Mouse (Mus musculus): ENCODE measurements around the gene Asdurf. TPM values are rescaled to one million over a fixed set of nuclear protein-coding genes. Genes with fewer than 3 reads are reported as not detected.

Asdurf gene
- polyA plus RNA-seq, 1 experiment from 2014 or later: 7.9 TPM

DNA sequence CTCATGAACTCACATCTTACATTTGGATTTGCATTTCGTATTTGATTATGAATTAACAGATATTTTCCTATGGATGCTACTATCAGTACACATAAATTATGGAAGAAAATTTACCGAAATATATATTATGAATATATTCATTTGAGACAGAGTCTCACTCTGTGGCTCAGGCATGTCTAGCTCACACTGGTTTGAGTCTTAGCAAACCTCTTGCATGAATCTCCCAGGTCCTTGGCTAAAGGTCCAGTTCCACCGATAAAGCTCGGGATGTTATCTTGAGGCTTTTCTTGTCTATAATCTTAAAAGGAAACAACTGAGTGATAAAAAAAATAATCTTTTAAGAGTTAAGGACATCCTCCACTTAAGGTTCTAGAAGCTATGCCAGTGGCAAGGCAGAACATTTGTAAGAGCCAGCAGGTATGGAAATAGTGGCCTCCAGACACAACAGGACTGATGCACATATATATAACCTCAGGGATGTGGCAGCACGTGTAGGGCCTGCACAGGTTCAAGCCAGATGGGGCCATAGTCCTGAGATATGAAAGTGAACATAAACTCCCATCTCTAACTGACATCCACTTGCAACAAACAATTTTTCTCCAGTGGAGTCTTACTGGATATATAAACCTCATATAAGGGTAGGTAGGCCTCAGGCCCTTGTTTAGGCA is 27.5 kb downstream of the Asdurf start:
- 94% methylated on average over 5 of the region's 5 CpGs for WGBS
- no peak overlapping the region for H3K27ac ChIP-seq (replicated peaks)
- H3K36me3 ChIP-seq: peaks cover 13% of the 10 kb centered on the region; the same call in 1 of the 2 replicates
- H3K4me3 ChIP-seq: no peak overlapping the region
- H3K9me3 ChIP-seq: no peaks in the 10 kb centered on the region
- H3K4me2 ChIP-seq: no peak overlapping the region
- no peak overlapping the region for H3K9ac ChIP-seq
- ATAC-seq (ENCODE audit: low FRiP score, low read depth): no peak
- no peaks in the 10 kb centered on the region for H3K27me3 ChIP-seq
- no peaks in the 10 kb centered on the region for H3K4me1 ChIP-seq (replicated peaks)

DNA sequence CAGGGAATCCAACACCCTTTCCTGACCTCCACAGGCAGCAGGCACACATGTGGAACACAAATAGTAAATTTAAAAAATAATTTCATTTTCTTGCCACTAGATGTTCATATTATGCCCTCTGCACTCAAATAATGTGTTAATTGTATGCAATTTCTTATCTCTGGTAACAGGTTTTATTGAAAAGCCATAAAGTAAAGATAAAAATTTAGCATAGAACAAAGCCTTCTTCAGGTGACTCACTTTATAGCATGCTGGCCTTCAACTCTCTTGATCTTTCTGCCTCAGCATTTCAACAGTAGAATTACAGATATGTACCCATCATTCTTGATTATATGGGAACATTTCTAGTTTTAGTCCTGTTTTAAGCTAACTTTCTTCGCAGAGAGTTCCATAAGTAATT is 28.1 kb downstream of the Asdurf start:
- WGBS: 98% methylated on average over 1 of the region's 1 CpGs
- no peak overlapping the region for H3K9ac ChIP-seq
- peaks cover 14% of the 10 kb centered on the region; the same call in 1 of the 2 replicates for H3K36me3 ChIP-seq
- H3K27me3 ChIP-seq: no peaks in the 10 kb centered on the region
- no peak for ATAC-seq (ENCODE audit: low FRiP score, low read depth)
- no peak overlapping the region for H3K4me2 ChIP-seq
- no peaks in the 10 kb centered on the region for H3K4me1 ChIP-seq (replicated peaks)
- H3K4me3 ChIP-seq: no peak overlapping the region
- H3K9me3 ChIP-seq: no peaks in the 10 kb centered on the region
- no peak overlapping the region for H3K27ac ChIP-seq (replicated peaks)

DNA sequence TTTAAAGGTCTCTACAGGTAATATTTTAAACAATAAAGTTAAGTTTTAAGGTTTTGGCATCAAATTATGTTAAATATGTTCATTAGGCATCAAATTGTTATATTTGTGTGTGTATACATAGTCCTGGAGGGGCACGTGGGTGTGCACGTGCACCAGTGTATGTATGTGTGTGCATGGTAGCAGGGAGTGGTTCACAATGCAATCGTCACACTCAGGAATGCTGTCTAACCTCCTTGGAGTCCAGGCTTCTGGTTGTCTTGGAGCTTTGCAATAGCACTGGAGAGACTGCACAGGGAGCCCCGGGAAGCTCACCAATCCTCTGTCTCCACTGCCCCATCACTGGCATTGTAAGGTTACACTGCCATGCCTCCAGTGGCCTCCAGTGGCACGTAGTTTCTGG is 29.2 kb downstream of the Asdurf start:
- Histone ChIP-seq H3K4me2 (no peak overlapping the region), H3K4me3 (no peak overlapping the region), H3K4me1 (replicated peaks) (no peaks in the 10 kb centered on the region), H3K27me3 (no peaks in the 10 kb centered on the region), H3K27ac (replicated peaks) (no peak overlapping the region), H3K36me3 (peaks cover 17% of the 10 kb centered on the region), H3K9ac (no peak overlapping the region), H3K9me3 (no peaks in the 10 kb centered on the region)
- WGBS: 96% methylated on average over 5 of the region's 5 CpGs
- no peak for ATAC-seq (ENCODE audit: low FRiP score, low read depth)

DNA sequence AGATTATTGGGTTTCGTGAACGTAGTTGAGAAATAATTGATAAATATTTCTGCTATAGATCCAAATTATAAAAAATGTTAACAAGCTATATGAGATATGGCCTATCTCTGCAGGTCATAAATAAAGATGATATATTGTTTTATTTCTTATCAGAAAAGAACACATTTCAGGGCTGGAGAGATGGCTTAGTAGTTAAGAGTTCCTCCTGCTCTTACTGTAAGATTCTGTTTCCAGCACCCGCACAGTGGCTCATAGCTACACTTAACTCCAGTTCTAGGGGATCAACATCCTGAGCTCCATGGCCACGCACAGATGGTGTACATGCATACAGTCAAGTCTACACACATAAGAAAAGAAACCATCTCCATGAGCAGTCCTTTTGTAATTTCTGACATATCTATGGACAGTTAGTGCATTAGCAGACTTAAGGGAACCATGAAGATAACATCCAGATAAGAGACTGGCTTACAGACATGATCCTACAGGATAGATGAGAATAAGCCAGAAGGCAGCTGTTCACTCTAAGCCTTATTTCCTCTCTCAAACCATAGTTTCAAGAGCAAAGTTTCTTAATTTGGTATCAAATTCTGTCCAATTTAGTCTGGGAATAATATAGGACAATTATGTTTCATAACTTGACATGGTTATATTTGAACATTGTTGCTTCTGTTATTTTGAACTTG is 30.6 kb downstream of the Asdurf start:
- WGBS: 96% methylated on average over 4 of the region's 4 CpGs
- Histone ChIP-seq H3K4me2 (no peak overlapping the region), H3K36me3 (peaks cover 22% of the 10 kb centered on the region), H3K9me3 (no peaks in the 10 kb centered on the region), H3K9ac (no peak overlapping the region), H3K27me3 (no peaks in the 10 kb centered on the region), H3K4me1 (replicated peaks) (no peaks in the 10 kb centered on the region), H3K27ac (replicated peaks) (no peak overlapping the region), H3K4me3 (no peak overlapping the region)
- no peak for ATAC-seq (ENCODE audit: low FRiP score, low read depth)

DNA sequence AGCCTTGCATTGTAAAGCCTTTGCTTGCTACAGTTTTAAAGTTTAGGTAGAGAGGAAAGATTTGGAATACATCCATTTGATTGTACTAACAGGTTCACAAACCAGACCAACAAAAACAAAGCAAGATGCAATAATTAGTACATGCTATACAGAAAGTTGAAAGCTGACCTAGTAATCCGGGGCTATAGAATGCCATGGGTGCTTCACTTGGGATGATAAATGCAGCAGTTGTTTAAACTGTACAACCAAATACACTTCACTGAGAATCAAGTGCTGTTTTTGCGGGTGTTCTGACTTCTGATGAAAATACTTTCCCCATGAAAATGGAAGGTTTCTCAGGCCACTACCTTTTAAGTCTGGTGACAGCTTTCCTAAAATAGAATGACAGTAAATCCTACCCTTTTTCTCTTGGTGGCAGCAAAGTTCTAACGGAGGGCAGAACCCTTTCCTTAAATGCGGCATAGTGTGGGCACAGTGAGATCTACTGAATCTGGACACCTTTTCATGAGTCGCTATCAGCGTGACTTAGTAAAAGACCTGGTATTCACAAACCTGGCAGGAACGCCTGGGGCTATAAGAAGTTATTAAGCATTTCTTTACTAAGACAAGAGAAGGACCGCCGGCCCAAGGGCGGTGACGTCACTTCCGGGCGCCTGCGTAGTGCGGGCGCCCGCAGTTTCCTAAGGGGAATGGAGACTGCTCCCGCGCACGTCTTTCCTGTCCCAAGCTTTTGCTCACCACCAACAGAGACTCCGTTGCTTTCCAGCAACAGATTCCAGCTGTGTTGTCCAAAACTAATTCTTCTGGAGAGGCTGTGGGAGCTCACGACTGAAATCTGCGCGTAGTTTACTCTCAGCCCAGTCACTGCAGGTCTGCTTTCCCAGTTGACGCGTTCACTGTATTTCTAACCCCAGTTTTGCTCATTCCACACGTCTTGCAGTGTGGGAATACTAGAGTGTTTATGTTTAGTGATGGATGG is 39.1 kb downstream of the Asdurf start, which contains the start of gene Osgepl1:
Osgepl1 (plus strand) TSS at position 636 of the 979 bp plus-strand sequence.
- Histone ChIP-seq H3K27ac (replicated peaks) (peak within 1 kb of the TSS; percentile 89), H3K4me3 (peak within 1 kb of the TSS; percentile 84), H3K9ac (peak within 1 kb of the TSS; percentile 78), H3K27me3 (no peaks in the 10 kb centered on the region), H3K4me2 (peak within 1 kb of the TSS; percentile 59), H3K4me1 (replicated peaks) (peaks cover 15% of the 10 kb centered on the region), H3K36me3 (peaks cover 11% of the 10 kb centered on the region), H3K9me3 (no peaks in the 10 kb centered on the region)
- peak; percentile 99 for ATAC-seq (ENCODE audit: low FRiP score, low read depth)
- WGBS: 3% methylated on average over 27 of the region's 27 CpGs

DNA sequence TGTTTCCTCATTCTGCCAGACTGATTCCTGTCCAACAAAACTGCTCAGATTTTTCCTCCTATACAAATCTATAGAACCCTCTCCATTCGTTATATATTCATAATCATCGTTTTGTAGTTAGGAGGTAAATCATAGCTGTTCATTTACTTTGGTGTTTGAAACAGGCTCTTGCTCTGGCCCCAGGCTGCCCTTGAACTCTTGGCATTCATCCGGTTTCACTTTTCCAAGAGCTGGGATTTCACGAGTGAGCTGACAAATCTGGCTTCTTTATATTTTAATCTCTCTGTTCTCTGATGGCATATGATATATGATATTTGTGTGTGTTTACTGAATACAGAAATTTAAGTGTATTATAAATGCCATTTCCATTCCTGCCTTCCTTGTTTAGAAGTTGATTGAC is 51.9 kb downstream of the Asdurf start:
- Histone ChIP-seq H3K9ac (no peak overlapping the region), H3K27ac (replicated peaks) (no peak overlapping the region), H3K27me3 (no peaks in the 10 kb centered on the region), H3K4me2 (no peak overlapping the region), H3K4me3 (no peak overlapping the region), H3K9me3 (no peaks in the 10 kb centered on the region), H3K36me3 (peaks cover 2% of the 10 kb centered on the region; the same call in 1 of the 2 replicates), H3K4me1 (replicated peaks) (peaks cover 11% of the 10 kb centered on the region)
- WGBS: 91% methylated on average over 4 of the region's 4 CpGs
- ATAC-seq (ENCODE audit: low FRiP score, low read depth): no peak

Other genes starting within 250 kb of the Asdurf start
- gene 1700019A02Rik, start 165.0 kb downstream of the Asdurf start, polyA plus RNA-seq (2015; fragmentation: Nextera tagmentation; extraction: Ambion mirVana): not detected in 2 replicates
- 9.5 and 10.5 TPM in 2 replicates for gene Pms1, start 55.6 kb downstream of the Asdurf start, polyA plus RNA-seq (2015; fragmentation: Nextera tagmentation; extraction: Ambion mirVana)
- 50.4 and 51.8 TPM in 2 replicates for gene Ormdl1, start 55.5 kb downstream of the Asdurf start, polyA plus RNA-seq (2015; fragmentation: Nextera tagmentation; extraction: Ambion mirVana)
- gene Gm28778, start 55.5 kb downstream of the Asdurf start, polyA plus RNA-seq (2015; fragmentation: Nextera tagmentation; extraction: Ambion mirVana): not detected in 2 replicates
- 18.3 and 19.0 TPM in 2 replicates for gene Osgepl1, start 39.0 kb downstream of the Asdurf start, polyA plus RNA-seq (2015; fragmentation: Nextera tagmentation; extraction: Ambion mirVana)
- gene Gm28551, start within 50 bp of the Asdurf start, polyA plus RNA-seq (2015; fragmentation: Nextera tagmentation; extraction: Ambion mirVana): 1.9 and 2.4 TPM in 2 replicates
- 50.6 and 56.7 TPM in 2 replicates for gene Asnsd1, start 133 bp upstream of the Asdurf start, polyA plus RNA-seq (2015; fragmentation: Nextera tagmentation; extraction: Ambion mirVana)

Data from hindbrain, embryonic 15.5 days (tissue).